Mouse (Mus musculus): ENCODE measurements at regions not wholly inside any gene's neighbourhood (a gene's known extent, or its start where the extent isn't known, plus 50 kb on each side); places are given as distances from the start of the nearest gene placed in this dataset.

- Histone ChIP-seq H3K4me1 (ENCODE audit: control insufficient read depth, insufficient read depth, low read length) (0 out of 2 replicates have a peak, but pooled peaks cover 3% of the 10 kb centered on the region), H3K4me3 (ENCODE audit: low read depth, low read length) (no peak overlapping the region), H3K27me3 (ENCODE audit: control insufficient read depth, insufficient read depth, low read depth, low read length) (no peaks in the 10 kb centered on the region), H3K9me3 (replicated peaks; ENCODE audit: control insufficient read depth, low read length, poor library complexity, severe bottlenecking) (no peaks in the 10 kb centered on the region), H3K27ac (ENCODE audit: low read length) (no peak overlapping the region), H3K4me2 (ENCODE audit: low read length) (no peak overlapping the region), H3K36me3 (ENCODE audit: control insufficient read depth, insufficient read depth, low read length) (no peaks in the 10 kb centered on the region), H3K9ac (ENCODE audit: low read depth, low read length) (no peak overlapping the region)
- 79% methylated on average over 7 of the region's 7 CpGs for WGBS
- ATAC-seq: 0 out of 2 replicates have a peak, but pooled peaks have one; percentile 34
Observed at GRCm38 (mm10) chr3:58123396-58124077, 275.7 kb upstream of the Pfn2 start.

GRCm38 (mm10) chr3:58124886-58125285 is 277.0 kb upstream of the Pfn2 start:
- no peak for ATAC-seq
- Histone ChIP-seq H3K4me3 (ENCODE audit: low read depth, low read length) (no peak overlapping the region), H3K36me3 (ENCODE audit: control insufficient read depth, insufficient read depth, low read length) (no peaks in the 10 kb centered on the region), H3K4me2 (ENCODE audit: low read length) (no peak overlapping the region), H3K9me3 (replicated peaks; ENCODE audit: control insufficient read depth, low read length, poor library complexity, severe bottlenecking) (no peaks in the 10 kb centered on the region), H3K27ac (ENCODE audit: low read length) (no peak overlapping the region), H3K9ac (ENCODE audit: low read depth, low read length) (no peak overlapping the region), H3K27me3 (ENCODE audit: control insufficient read depth, insufficient read depth, low read depth, low read length) (no peaks in the 10 kb centered on the region), H3K4me1 (ENCODE audit: control insufficient read depth, insufficient read depth, low read length) (0 out of 2 replicates have a peak, but pooled peaks cover 3% of the 10 kb centered on the region)
- 66% methylated on average over 1 of the region's 1 CpGs for WGBS

GRCm38 (mm10) chr3:58126996-58127395 is 279.1 kb upstream of the Pfn2 start:
- no peak overlapping the region for H3K4me3 ChIP-seq (ENCODE audit: low read depth, low read length)
- H3K9ac ChIP-seq (ENCODE audit: low read depth, low read length): no peak overlapping the region
- H3K27ac ChIP-seq (ENCODE audit: low read length): no peak overlapping the region
- H3K36me3 ChIP-seq (ENCODE audit: control insufficient read depth, insufficient read depth, low read length): no peaks in the 10 kb centered on the region
- H3K9me3 ChIP-seq (replicated peaks; ENCODE audit: control insufficient read depth, low read length, poor library complexity, severe bottlenecking): no peaks in the 10 kb centered on the region
- no peaks in the 10 kb centered on the region for H3K27me3 ChIP-seq (ENCODE audit: control insufficient read depth, insufficient read depth, low read depth, low read length)
- H3K4me2 ChIP-seq (ENCODE audit: low read length): no peak overlapping the region
- no peak for ATAC-seq
- H3K4me1 ChIP-seq (ENCODE audit: control insufficient read depth, insufficient read depth, low read length): 0 out of 2 replicates have a peak, but pooled peaks cover 3% of the 10 kb centered on the region

- Histone ChIP-seq H3K27me3 (ENCODE audit: control insufficient read depth, insufficient read depth, low read depth, low read length) (no peaks in the 10 kb centered on the region), H3K4me1 (ENCODE audit: control insufficient read depth, insufficient read depth, low read length) (no peaks in the 10 kb centered on the region), H3K4me3 (ENCODE audit: low read depth, low read length) (no peak overlapping the region), H3K9ac (ENCODE audit: low read depth, low read length) (no peak overlapping the region), H3K9me3 (replicated peaks; ENCODE audit: control insufficient read depth, low read length, poor library complexity, severe bottlenecking) (no peaks in the 10 kb centered on the region), H3K27ac (ENCODE audit: low read length) (no peak overlapping the region), H3K36me3 (ENCODE audit: control insufficient read depth, insufficient read depth, low read length) (no peaks in the 10 kb centered on the region), H3K4me2 (ENCODE audit: low read length) (no peak overlapping the region)
- WGBS: 35% methylated on average over 8 of the region's 8 CpGs
- ATAC-seq: 0 out of 2 replicates have a peak, but pooled peaks have one; percentile 39
Observed at GRCm38 (mm10) chr3:58128059-58128458, 280.2 kb upstream of the Pfn2 start.

GRCm38 (mm10) chr3:58129358-58129903 is 281.6 kb upstream of the Pfn2 start:
- no peak for ATAC-seq
- no peak overlapping the region for H3K4me3 ChIP-seq (ENCODE audit: low read depth, low read length)
- H3K27me3 ChIP-seq (ENCODE audit: control insufficient read depth, insufficient read depth, low read depth, low read length): no peaks in the 10 kb centered on the region
- no peaks in the 10 kb centered on the region for H3K4me1 ChIP-seq (ENCODE audit: control insufficient read depth, insufficient read depth, low read length)
- no peak overlapping the region for H3K4me2 ChIP-seq (ENCODE audit: low read length)
- no peaks in the 10 kb centered on the region for H3K36me3 ChIP-seq (ENCODE audit: control insufficient read depth, insufficient read depth, low read length)
- no peak overlapping the region for H3K9ac ChIP-seq (ENCODE audit: low read depth, low read length)
- no peaks in the 10 kb centered on the region for H3K9me3 ChIP-seq (replicated peaks; ENCODE audit: control insufficient read depth, low read length, poor library complexity, severe bottlenecking)
- H3K27ac ChIP-seq (ENCODE audit: low read length): no peak overlapping the region
- 62% methylated on average over 6 of the region's 6 CpGs for WGBS

GRCm38 (mm10) chr3:58135607-58136365 is 278.7 kb upstream of the Tsc22d2 start:
- 0 out of 2 replicates have a peak, but pooled peaks have one; percentile 36 for ATAC-seq
- WGBS: 22% methylated on average over 10 of the region's 10 CpGs
- no peaks in the 10 kb centered on the region for H3K27me3 ChIP-seq (ENCODE audit: control insufficient read depth, insufficient read depth, low read depth, low read length)
- no peak overlapping the region for H3K4me2 ChIP-seq (ENCODE audit: low read length)
- no peaks in the 10 kb centered on the region for H3K36me3 ChIP-seq (ENCODE audit: control insufficient read depth, insufficient read depth, low read length)
- no peak overlapping the region for H3K9ac ChIP-seq (ENCODE audit: low read depth, low read length)
- H3K27ac ChIP-seq (ENCODE audit: low read length): no peak overlapping the region
- H3K4me3 ChIP-seq (ENCODE audit: low read depth, low read length): no peak overlapping the region
- H3K4me1 ChIP-seq (ENCODE audit: control insufficient read depth, insufficient read depth, low read length): no peaks in the 10 kb centered on the region
- no peaks in the 10 kb centered on the region for H3K9me3 ChIP-seq (replicated peaks; ENCODE audit: control insufficient read depth, low read length, poor library complexity, severe bottlenecking)

GRCm38 (mm10) chr3:58138726-58139585 is 275.6 kb upstream of the Tsc22d2 start:
- no peak for ATAC-seq
- no peaks in the 10 kb centered on the region for H3K27me3 ChIP-seq (ENCODE audit: control insufficient read depth, insufficient read depth, low read depth, low read length)
- 78% methylated on average over 8 of the region's 8 CpGs for WGBS
- no peak overlapping the region for H3K4me3 ChIP-seq (ENCODE audit: low read depth, low read length)
- no peak overlapping the region for H3K4me2 ChIP-seq (ENCODE audit: low read length)
- no peak overlapping the region for H3K27ac ChIP-seq (ENCODE audit: low read length)
- H3K36me3 ChIP-seq (ENCODE audit: control insufficient read depth, insufficient read depth, low read length): no peaks in the 10 kb centered on the region
- no peaks in the 10 kb centered on the region for H3K4me1 ChIP-seq (ENCODE audit: control insufficient read depth, insufficient read depth, low read length)
- no peaks in the 10 kb centered on the region for H3K9me3 ChIP-seq (replicated peaks; ENCODE audit: control insufficient read depth, low read length, poor library complexity, severe bottlenecking)
- no peak overlapping the region for H3K9ac ChIP-seq (ENCODE audit: low read depth, low read length)

GRCm38 (mm10) chr3:58146108-58146507 is 268.4 kb upstream of the Tsc22d2 start:
- H3K27me3 ChIP-seq (ENCODE audit: control insufficient read depth, insufficient read depth, low read depth, low read length): no peaks in the 10 kb centered on the region
- no peak overlapping the region for H3K4me3 ChIP-seq (ENCODE audit: low read depth, low read length)
- H3K36me3 ChIP-seq (ENCODE audit: control insufficient read depth, insufficient read depth, low read length): no peaks in the 10 kb centered on the region
- no peak overlapping the region for H3K9ac ChIP-seq (ENCODE audit: low read depth, low read length)
- H3K4me1 ChIP-seq (ENCODE audit: control insufficient read depth, insufficient read depth, low read length): no peaks in the 10 kb centered on the region
- H3K27ac ChIP-seq (ENCODE audit: low read length): no peak overlapping the region
- H3K9me3 ChIP-seq (replicated peaks; ENCODE audit: control insufficient read depth, low read length, poor library complexity, severe bottlenecking): no peaks in the 10 kb centered on the region
- no peak overlapping the region for H3K4me2 ChIP-seq (ENCODE audit: low read length)
- 77% methylated on average over 3 of the region's 3 CpGs for WGBS
- no peak for ATAC-seq
